Mouse (Mus musculus): ENCODE results near the gene Vopp1.

Vopp1 gene

GRCm38 (mm10) chr6:57702743-57703499, 122.0 kb downstream of the Vopp1 start:
- peak; percentile 89 to 91 for DNase-seq (ENCODE audit: low spot score in 2 of 2)

GRCm38 (mm10) chr6:57702376-57702742, 122.6 kb downstream of the Vopp1 start, which contains the start of gene Lancl2:
Gene Lancl2, plus strand, starts transcription at chr6:57702540.
- DNase-seq (ENCODE audit: low spot score in 2 of 2), result peak in 1 of 2 experiments; percentile 9

- no peak for DNase-seq (ENCODE audit: low spot score in 2 of 2)
Measured at GRCm38 (mm10) chr6:57701686-57702085, 123.3 kb downstream of the Vopp1 start.

GRCm38 (mm10) chr6:57693116-57693515, 131.8 kb downstream of the Vopp1 start:
- DNase-seq (ENCODE audit: low spot score in 2 of 2), result no peak

- peak; percentile 80 to 81 for DNase-seq (ENCODE audit: low spot score in 2 of 2)
Measured at GRCm38 (mm10) chr6:57691467-57692261, 133.3 kb downstream of the Vopp1 start, which contains the start of gene Pyurf. Gene Pyurf, minus strand, starts transcription at chr6:57692078.

- DNase-seq (ENCODE audit: low spot score in 2 of 2), result no peak
Measured at GRCm38 (mm10) chr6:57684156-57684555, 140.8 kb downstream of the Vopp1 start.

Data from thymus, postnatal 10 days (tissue).